Mouse (Mus musculus) spleen, adult 18-20 months (tissue): Measurements from ENCODE around the gene Eepd1.

Experiments
- DNase-seq, 2 experiments: peaks; one replicate each; pipeline ENCODE4 v3.0.0; 2022; ENCODE audit warnings: mixed read lengths in 2 of 2

Eepd1 gene

GRCm38 (mm10) chr9:25585614-25586013 is 104.3 kb downstream of the Eepd1 start:
- DNase-seq, result no peak

- DNase-seq, result no peak
Observed at GRCm38 (mm10) chr9:25588581-25588980, 107.2 kb downstream of the Eepd1 start.

GRCm38 (mm10) chr9:25590740-25591139 is 109.4 kb downstream of the Eepd1 start:
- no peak for DNase-seq

GRCm38 (mm10) chr9:25591390-25592354 is 110.3 kb downstream of the Eepd1 start:
- peak in 1 of 2 experiments; percentile 41 for DNase-seq

GRCm38 (mm10) chr9:25592355-25592955 is 111.1 kb downstream of the Eepd1 start:
- no peak for DNase-seq

GRCm38 (mm10) chr9:25624744-25625143 is 143.4 kb downstream of the Eepd1 start:
- DNase-seq, result no peak

- no peak for DNase-seq
Observed at GRCm38 (mm10) chr9:25629531-25630099, 148.3 kb downstream of the Eepd1 start.
